Mouse (Mus musculus): Measurements from ENCODE around the gene Ndfip2. TPM values are rescaled to one million over a fixed set of nuclear protein-coding genes. Genes with fewer than 3 reads are reported as not detected.

The Ndfip2 gene
- polyA plus RNA-seq (2012; fragmentation: generic; extraction: Trizol), result 26.9 TPM

DNA sequence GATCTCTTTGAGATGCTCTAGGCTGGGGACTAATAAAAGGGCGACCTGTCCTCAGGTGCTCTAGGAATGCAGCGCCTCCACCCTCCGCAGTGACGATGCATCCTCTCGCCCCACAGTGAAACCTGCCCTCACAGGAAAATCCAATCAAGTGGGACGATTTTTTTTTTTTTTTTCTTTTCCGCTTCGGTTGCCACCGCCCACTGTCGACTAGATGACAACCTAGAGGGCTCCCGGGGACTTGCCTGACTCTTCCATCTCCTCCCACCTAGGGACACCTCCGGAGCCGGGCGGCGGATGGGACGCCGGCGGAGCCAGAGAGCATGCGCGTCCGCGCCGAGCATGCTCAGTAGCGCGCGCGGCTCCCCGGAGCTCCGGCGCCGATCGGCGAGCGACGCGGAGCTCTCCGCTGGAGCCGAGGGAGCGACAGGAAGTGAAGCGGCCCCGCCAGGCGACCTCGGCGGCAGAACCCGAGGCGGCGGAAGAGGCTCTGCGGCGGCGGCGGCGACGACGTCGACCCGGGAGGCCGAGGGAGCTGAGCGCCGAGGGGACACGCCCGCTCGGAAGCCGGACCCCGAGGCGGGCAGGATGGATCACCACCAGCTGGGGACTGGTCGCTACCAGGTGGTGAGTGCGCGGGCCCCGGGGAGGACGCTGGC is at the start of gene Ndfip2:
Gene Ndfip2, plus strand, starts transcription at position 195 of the 656 bp plus-strand sequence.
- H3K4me2 ChIP-seq (ENCODE audit: low read depth), result peak within 1 kb of the TSS; percentile 86
- no peaks in the 10 kb centered on the region for H3K27me3 ChIP-seq (ENCODE audit: control insufficient read depth, insufficient read depth, insufficient read length)
- peaks cover 45% of the 10 kb centered on the region for H3K79me2 ChIP-seq (ENCODE audit: control insufficient read depth, insufficient read depth)
- H3K4me3 ChIP-seq, result peak within 1 kb of the TSS; percentile 53
- TF ChIP-seq POLR2AphosphoS2 (IDR thresholded peaks at IDR 0.05; ENCODE audit: insufficient read length, low read depth) (no peak), POLR2A (IDR thresholded peaks at IDR 0.05; ENCODE audit: insufficient read length, low read depth) (peak; percentile 71), MYOG (IDR thresholded peaks at IDR 0.05; ENCODE audit: control insufficient read depth in 1 of 3, insufficient read depth in 1 of 3, insufficient read length in 2 of 3, low read depth in 2 of 3) (no peak)
- H3ac ChIP-seq (ENCODE audit: control insufficient read depth, insufficient read length), result peak within 1 kb of the TSS; percentile 38
- no peaks in the 10 kb centered on the region for H3K36me3 ChIP-seq (ENCODE audit: control insufficient read depth, insufficient read depth)

DNA sequence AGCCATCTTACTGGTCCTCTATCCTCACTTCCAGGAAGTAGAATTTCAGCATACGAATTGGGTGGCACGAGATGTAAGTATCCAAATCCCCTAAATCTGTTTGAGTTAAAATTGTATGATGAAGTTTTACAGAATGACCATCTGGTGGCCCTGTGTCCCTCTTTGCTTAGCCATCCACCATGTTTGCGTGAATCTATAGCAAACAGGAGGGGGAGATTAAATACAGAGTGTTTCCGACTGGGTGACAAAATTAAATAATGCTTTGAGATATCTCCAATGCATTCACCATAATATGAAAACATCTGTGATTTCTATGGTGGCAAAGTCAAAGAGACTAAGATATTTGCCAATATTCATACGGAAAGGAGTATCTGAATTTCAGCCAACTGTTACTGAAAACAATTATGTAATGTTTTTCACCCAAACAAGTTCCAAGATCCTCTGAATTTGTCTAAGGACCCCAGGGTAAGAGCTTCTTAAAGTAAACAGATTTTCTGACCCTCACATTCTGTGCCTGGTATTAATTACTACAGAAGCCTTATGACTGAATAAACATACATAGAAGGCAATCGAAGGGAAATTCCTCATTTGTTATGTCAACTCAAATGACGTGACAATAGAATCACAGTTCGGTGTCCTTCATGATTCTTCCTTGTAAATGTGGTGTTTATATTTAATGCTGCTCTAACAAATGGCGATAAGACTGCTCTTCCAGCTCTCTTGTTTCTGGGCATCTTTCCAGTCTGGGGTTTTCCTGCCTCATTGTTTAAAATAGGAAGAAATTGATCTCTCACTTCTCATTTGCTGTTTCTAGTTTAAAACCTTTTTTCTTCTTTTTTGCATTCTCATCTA is 38.6 kb upstream of the Ndfip2 start:
- no peaks in the 10 kb centered on the region for H3K27me3 ChIP-seq (ENCODE audit: control insufficient read depth, insufficient read depth, insufficient read length)

GRCm38 (mm10) chr14:105222240-105222639 is 36.1 kb upstream of the Ndfip2 start:
- H3K27me3 ChIP-seq (ENCODE audit: control insufficient read depth, insufficient read depth, insufficient read length), result no peaks in the 10 kb centered on the region
- no peak overlapping the region for H3K4me3 ChIP-seq
- no peaks in the 10 kb centered on the region for H3K79me2 ChIP-seq (ENCODE audit: control insufficient read depth, insufficient read depth)
- no peaks in the 10 kb centered on the region for H3K36me3 ChIP-seq (ENCODE audit: control insufficient read depth, insufficient read depth)
- TF ChIP-seq POLR2AphosphoS2 (IDR thresholded peaks at IDR 0.05; ENCODE audit: insufficient read length, low read depth) (no peak), SRF (IDR thresholded peaks at IDR 0.05; ENCODE audit: control insufficient read depth, insufficient read length, low read depth) (no peak), MYOG (IDR thresholded peaks at IDR 0.05; ENCODE audit: control insufficient read depth in 1 of 3, insufficient read depth in 1 of 3, insufficient read length in 2 of 3, low read depth in 2 of 3) (no peak), USF1 (IDR thresholded peaks at IDR 0.05; ENCODE audit: low read depth) (no peak)
- H3K4me2 ChIP-seq (ENCODE audit: low read depth), result no peak overlapping the region
- H3ac ChIP-seq (ENCODE audit: control insufficient read depth, insufficient read length), result no peak overlapping the region

More for the DNA sequence above, 38.6 kb upstream of the Ndfip2 start:
- H3K4me3 ChIP-seq, result no peak overlapping the region
- no peaks in the 10 kb centered on the region for H3K36me3 ChIP-seq (ENCODE audit: control insufficient read depth, insufficient read depth)
- no peaks in the 10 kb centered on the region for H3K79me2 ChIP-seq (ENCODE audit: control insufficient read depth, insufficient read depth)
- H3ac ChIP-seq (ENCODE audit: control insufficient read depth, insufficient read length), result no peak overlapping the region
- no peak overlapping the region for H3K4me2 ChIP-seq (ENCODE audit: low read depth)
- no peak for TF ChIP-seq TCF12 (IDR thresholded peaks at IDR 0.05; ENCODE audit: insufficient read depth, poor library complexity, severe bottlenecking)
- TF ChIP-seq CEBPB (IDR thresholded peaks at IDR 0.05; ENCODE audit: insufficient read depth, poor library complexity, severe bottlenecking), result no peak
- TF ChIP-seq TCF3 (IDR thresholded peaks at IDR 0.05; ENCODE audit: insufficient read length, low read depth), result no peak
- TF ChIP-seq MYOD1 (IDR thresholded peaks at IDR 0.05; ENCODE audit: control insufficient read depth in 1 of 3, insufficient read length in 2 of 3, low read depth in 2 of 3), result no peak
- TF ChIP-seq USF1 (IDR thresholded peaks at IDR 0.05; ENCODE audit: low read depth), result no peak
- no peak for TF ChIP-seq POLR2A (IDR thresholded peaks at IDR 0.05; ENCODE audit: insufficient read length, low read depth)
- no peak for TF ChIP-seq MAX (IDR thresholded peaks at IDR 0.05; ENCODE audit: low read depth)
- TF ChIP-seq REST (IDR thresholded peaks at IDR 0.05; ENCODE audit: insufficient read depth, insufficient read length), result no peak
- TF ChIP-seq SRF (IDR thresholded peaks at IDR 0.05; ENCODE audit: control insufficient read depth, insufficient read length, low read depth), result no peak
- TF ChIP-seq E2F4 (IDR thresholded peaks at IDR 0.05; ENCODE audit: insufficient read depth), result no peak
- no peak for TF ChIP-seq MYOG (IDR thresholded peaks at IDR 0.05; ENCODE audit: control insufficient read depth in 1 of 3, insufficient read depth in 1 of 3, insufficient read length in 2 of 3, low read depth in 2 of 3)
- TF ChIP-seq POLR2AphosphoS2 (IDR thresholded peaks at IDR 0.05; ENCODE audit: insufficient read length, low read depth), result no peak

- no peaks in the 10 kb centered on the region for H3K27me3 ChIP-seq (ENCODE audit: control insufficient read depth, insufficient read depth, insufficient read length)
- H3K4me3 ChIP-seq, result no peak overlapping the region
- H3K79me2 ChIP-seq (ENCODE audit: control insufficient read depth, insufficient read depth), result no peaks in the 10 kb centered on the region
- TF ChIP-seq E2F4 (IDR thresholded peaks at IDR 0.05; ENCODE audit: insufficient read depth) (no peak), SRF (IDR thresholded peaks at IDR 0.05; ENCODE audit: control insufficient read depth, insufficient read length, low read depth) (no peak), REST (IDR thresholded peaks at IDR 0.05; ENCODE audit: insufficient read depth, insufficient read length) (no peak), MYOD1 (IDR thresholded peaks at IDR 0.05; ENCODE audit: control insufficient read depth in 1 of 3, insufficient read length in 2 of 3, low read depth in 2 of 3) (no peak), USF1 (IDR thresholded peaks at IDR 0.05; ENCODE audit: low read depth) (no peak), POLR2AphosphoS2 (IDR thresholded peaks at IDR 0.05; ENCODE audit: insufficient read length, low read depth) (no peak), MYOG (IDR thresholded peaks at IDR 0.05; ENCODE audit: control insufficient read depth in 1 of 3, insufficient read depth in 1 of 3, insufficient read length in 2 of 3, low read depth in 2 of 3) (no peak), MAX (IDR thresholded peaks at IDR 0.05; ENCODE audit: low read depth) (no peak), POLR2A (IDR thresholded peaks at IDR 0.05; ENCODE audit: insufficient read length, low read depth) (no peak), TCF12 (IDR thresholded peaks at IDR 0.05; ENCODE audit: insufficient read depth, poor library complexity, severe bottlenecking) (no peak), TCF3 (IDR thresholded peaks at IDR 0.05; ENCODE audit: insufficient read length, low read depth) (no peak), CEBPB (IDR thresholded peaks at IDR 0.05; ENCODE audit: insufficient read depth, poor library complexity, severe bottlenecking) (no peak)
- no peak overlapping the region for H3K4me2 ChIP-seq (ENCODE audit: low read depth)
- no peak overlapping the region for H3ac ChIP-seq (ENCODE audit: control insufficient read depth, insufficient read length)
- no peaks in the 10 kb centered on the region for H3K36me3 ChIP-seq (ENCODE audit: control insufficient read depth, insufficient read depth)
Observed at GRCm38 (mm10) chr14:105225790-105226189, 32.6 kb upstream of the Ndfip2 start.

All from myocyte (in vitro differentiated cells).